Mouse (Mus musculus) B cell, adult 2 months (primary cell): ENCODE measurements around the gene Kbtbd7.
"Not testable (repeated sequence)": the region's sequence is repeated elsewhere in the genome, so short reads cannot be mapped to it uniquely, and the experiment has no call there.

Experiments
- DNase-seq, 2 experiments: peaks; one replicate each; pipeline ENCODE4 v3.0.0; 2022

Gene Kbtbd7

DNA sequence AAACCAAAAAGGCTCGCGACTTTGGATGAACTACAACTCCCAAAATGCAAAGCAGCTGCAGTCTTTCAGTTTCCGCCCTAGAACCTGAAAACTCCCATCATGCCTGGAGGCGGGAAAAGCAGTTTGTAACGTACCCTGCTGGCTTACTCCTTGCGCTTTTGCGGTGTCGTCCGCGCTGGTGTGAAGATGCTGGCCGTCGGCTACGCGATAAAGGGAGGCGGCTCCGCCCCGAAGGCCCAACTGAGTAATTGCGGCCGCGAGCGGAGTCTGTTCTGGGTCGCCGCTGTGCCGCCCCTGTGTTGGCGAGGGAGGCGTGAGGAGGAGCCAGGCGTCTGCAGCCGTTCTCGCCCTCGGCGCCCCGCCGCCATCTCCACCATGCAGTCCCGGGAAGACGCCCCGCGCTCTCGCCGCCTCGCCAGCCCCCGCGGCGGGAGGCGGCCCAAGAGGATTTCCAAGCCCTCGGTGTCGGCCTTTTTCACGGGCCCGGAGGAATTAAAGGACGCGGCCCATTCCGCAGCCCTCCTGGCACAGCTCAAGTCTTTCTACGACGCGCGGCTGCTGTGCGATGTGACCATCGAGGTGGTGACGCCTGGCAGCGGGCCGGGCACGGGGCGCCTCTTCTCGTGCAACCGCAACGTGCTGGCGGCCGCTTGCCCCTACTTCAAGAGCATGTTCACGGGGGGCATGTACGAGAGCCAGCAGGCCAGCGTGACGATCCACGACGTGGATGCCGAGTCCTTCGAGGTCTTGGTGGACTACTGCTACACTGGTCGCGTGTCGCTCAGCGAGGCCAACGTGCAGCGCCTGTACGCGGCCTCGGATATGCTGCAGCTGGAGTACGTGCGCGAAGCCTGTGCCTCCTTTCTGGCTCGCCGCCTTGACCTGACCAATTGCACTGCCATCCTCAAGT, 25.6 kb downstream of the Kbtbd7 start, which contains the start of gene Kbtbd6:
Gene Kbtbd6, plus strand, starts transcription at position 155 of the 910 bp plus-strand sequence.
- peak; percentile 80 to 81 for DNase-seq

GRCm38 (mm10) chr14:79452591-79452934, 26.3 kb downstream of the Kbtbd7 start:
- not testable (repeated sequence) for DNase-seq

GRCm38 (mm10) chr14:79460401-79460800, 34.1 kb downstream of the Kbtbd7 start:
- peak in 1 of 2 experiments; percentile 14 for DNase-seq

GRCm38 (mm10) chr14:79460988-79461387, 34.7 kb downstream of the Kbtbd7 start:
- DNase-seq: peak in 1 of 2 experiments; percentile 24

DNA sequence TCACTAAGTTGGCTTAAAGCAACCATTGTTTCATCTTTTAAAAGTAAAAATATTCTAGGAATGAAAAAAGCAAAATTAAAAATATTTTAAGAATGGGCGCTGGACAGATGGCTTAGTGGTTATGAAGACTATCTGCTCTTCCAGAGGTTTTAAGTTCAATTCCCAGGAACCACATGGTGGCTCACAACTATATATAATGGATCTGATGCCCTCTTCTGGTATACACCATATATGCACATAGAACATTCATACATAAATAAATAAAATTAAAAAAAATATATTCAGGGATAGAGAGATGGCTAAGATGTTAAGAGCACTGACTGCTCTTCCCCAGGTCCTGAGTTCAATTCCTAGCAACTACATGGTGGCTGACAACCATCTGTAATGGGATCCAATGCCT, 39.3 kb downstream of the Kbtbd7 start:
- no peak for DNase-seq

GRCm38 (mm10) chr14:79467621-79468020, 41.3 kb downstream of the Kbtbd7 start:
- DNase-seq: peak; percentile 42 to 48

DNA sequence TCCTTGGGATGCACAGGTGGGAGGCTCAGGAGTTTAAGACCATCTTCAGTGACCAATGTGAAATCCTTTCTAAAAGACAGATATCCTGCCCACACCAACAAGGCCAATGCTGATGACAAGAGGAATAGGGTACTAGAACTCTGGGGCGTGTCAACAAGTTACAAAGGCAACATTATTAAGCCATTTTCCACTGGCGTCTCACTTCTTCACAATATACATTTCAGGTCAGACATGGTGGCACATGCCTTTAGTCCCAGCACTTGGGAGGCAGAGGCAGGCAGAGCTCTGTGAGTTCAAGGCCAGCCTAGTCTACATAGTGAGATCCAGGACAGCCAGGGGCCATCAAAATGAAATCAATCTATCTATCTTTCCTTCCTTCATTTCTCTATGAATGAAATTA, 47.1 kb downstream of the Kbtbd7 start:
- DNase-seq: no peak
